Mouse (Mus musculus) gastrocnemius, postnatal 36 days (tissue): ENCODE measurements around the gene Speer4c. TPM values are rescaled to one million over a fixed set of nuclear protein-coding genes. Genes with fewer than 3 reads are reported as not detected.

ENCODE experiments used
- total RNA-seq, 2 experiments: library from RNA; stranded (reverse); gene quantifications; 2 replicates each; pipeline ENCODE4 v1.2.3; 2021

Gene Speer4c
- total RNA-seq, 2 experiments from 2014 or later = not detected

Other genes starting within 250 kb of the Speer4c start
- not detected for gene Gm21149, start 237.7 kb downstream of the Speer4c start, total RNA-seq
- gene Gm21190, start 185.0 kb downstream of the Speer4c start, total RNA-seq = not detected
- gene Gm21083, start 136.9 kb downstream of the Speer4c start, total RNA-seq = not detected
- not detected for gene Speer4d, start 95.2 kb downstream of the Speer4c start, total RNA-seq
- gene 4930572O03Rik, start 57.2 kb downstream of the Speer4c start, total RNA-seq = not detected
- 100 to 1,000 TPM; 267 to 304 TPM for gene Cacna2d1, start 220.4 kb upstream of the Speer4c start, total RNA-seq